Mouse (Mus musculus): ENCODE measurements around the gene Gmnn.
"Not testable (repeated sequence)": the region's sequence is repeated elsewhere in the genome, so short reads cannot be mapped to it uniquely, and the experiment has no call there.

The Gmnn gene

DNA sequence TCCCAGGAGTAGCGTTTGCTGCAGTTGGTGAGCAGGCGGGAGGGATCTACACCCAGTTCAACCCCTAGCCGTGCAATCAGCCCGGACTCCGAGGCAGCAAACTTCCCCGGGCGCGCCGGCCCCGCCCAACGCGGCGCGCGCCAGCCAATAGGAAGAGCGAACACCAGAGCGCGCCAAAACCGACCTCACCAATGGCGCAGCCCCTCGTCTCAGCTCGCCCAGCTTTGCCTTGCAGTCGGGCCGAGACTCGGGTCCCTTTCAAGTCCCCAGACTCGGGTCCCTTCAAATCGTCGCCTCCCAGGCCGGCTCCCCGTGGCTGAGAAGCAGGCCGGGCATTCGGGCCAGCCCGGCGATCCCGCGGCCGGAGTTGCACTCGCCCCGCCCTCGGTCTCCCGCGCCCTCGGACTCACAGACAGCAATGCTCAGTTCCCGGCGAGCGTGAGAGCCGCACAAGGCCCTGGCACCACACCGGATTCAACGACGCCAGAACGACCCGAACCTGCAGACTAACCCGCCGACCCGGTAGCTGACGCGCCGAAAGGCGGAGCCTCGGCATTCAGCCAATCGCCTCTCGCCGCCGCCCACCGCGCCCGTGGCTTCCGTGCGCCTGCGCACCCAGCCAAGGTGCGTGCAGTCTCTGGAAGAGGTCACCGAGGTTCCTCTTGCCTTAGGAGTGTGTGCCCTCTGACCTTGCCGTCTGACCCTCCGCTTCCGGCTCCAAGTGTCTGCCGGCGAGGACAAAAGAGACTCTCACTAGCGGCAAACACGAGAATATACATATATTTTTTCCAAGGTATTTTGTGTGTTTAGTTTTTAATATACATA lies at the start of gene Gmnn:
Gene Gmnn (minus strand): TSS at position 521 of the 825 bp plus-strand sequence.
- peak; percentile 96 for DNase-seq (ENCODE audit: low read depth, low spot score)

DNA sequence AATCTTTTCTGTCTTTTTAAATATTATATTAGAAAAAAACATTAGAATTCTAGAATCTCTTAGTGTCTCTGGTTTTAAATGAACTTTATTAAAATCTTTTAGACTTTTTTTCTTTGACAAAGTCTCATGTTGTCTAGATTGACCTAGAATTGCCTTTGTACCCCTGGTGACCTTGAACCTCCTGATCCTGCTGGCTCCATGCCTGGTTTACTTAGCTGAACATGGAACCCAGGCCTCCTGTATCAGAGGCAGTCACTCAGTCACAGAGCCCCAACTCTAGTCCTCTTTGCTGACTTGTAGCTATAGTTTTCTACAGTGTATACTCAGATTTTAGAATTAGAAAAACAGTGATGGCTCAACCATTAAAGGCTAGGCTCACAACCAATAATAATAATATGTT lies 44.4 kb upstream of the Gmnn start:
- DNase-seq (ENCODE audit: low read depth, low spot score) = no peak

DNA sequence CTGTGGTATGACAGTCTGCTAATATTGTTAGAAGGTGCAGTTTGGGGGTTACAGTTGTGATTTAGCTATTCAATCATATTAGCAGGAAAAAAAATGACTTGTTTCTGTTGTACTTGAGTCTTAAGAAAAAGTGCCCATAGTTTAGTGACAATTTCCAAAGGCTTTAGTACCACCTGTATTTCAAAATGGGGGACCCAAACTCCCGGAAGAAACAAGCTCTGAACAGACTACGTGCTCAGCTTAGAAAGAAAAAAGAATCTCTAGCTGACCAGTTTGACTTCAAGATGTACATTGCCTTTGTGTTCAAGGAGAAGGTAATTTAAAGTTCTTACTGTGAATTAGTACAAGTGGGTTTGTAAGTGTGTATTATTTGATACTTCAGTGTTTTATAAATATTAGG lies 41.5 kb upstream of the Gmnn start:
- peak; percentile 25 for DNase-seq (ENCODE audit: low read depth, low spot score)

DNA sequence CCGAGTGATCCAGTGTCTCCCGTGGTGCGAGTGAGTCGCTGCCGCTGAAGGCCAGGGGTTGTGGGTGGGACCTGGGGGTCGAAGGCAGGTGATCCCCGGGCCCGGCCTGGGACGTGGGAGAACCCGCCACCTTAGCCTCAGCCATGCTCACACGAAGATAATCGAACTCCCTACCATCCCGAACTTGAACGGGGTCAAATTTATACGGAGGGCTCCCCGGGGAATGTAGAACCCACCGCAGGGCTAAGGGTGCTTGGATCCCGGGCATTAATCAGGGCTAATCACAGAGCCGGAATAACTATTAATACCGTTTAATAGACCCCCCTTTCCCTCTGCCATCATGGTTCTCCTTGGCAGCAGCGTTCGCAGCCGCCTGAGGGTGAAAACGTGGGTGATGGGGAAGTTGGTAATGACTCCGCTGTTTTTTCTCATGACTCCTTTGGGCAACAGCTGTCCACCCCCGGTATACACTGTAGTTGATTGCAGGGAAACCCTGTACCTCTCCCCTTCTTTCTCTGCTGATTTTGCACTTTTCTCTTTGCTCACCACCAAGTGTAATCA lies 40.5 kb upstream of the Gmnn start:
- DNase-seq (ENCODE audit: low read depth, low spot score) = peak; percentile 55

DNA sequence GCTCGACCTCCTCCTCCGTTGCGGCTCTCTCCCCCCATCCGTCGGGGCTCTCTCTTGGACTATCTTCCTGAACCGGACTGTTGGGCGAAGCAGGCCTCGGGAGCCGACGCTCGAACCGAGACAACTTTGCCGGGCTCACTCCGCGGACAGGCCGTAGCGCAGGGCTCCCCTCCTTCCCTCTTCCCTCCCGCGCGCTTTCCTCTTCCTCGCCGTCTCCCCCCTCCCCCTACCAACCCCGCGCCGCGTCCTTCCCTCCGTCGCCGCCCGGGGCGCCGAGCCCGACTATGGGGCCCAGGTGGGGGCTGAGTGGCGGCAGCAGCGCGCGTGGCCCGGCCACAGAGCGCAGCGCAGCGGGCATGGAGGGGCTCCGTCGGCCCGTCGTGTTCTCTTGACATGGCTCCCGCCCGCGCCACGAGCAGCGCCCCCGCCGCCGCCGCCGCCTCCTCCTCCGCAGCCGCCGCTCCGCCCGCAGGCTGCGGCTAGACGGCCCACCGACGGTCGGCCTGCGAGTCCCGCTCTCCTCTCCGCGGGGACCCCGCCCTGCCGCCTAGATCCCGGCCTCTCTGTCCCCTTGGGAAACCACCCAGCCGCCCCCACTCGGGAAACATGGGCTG lies 39.7 kb upstream of the Gmnn start, which contains the start of gene BC005537:
Gene BC005537 (plus strand): TSS at position 350 of the 614 bp plus-strand sequence.
- peak; percentile 82 for DNase-seq (ENCODE audit: low read depth, low spot score)

DNA sequence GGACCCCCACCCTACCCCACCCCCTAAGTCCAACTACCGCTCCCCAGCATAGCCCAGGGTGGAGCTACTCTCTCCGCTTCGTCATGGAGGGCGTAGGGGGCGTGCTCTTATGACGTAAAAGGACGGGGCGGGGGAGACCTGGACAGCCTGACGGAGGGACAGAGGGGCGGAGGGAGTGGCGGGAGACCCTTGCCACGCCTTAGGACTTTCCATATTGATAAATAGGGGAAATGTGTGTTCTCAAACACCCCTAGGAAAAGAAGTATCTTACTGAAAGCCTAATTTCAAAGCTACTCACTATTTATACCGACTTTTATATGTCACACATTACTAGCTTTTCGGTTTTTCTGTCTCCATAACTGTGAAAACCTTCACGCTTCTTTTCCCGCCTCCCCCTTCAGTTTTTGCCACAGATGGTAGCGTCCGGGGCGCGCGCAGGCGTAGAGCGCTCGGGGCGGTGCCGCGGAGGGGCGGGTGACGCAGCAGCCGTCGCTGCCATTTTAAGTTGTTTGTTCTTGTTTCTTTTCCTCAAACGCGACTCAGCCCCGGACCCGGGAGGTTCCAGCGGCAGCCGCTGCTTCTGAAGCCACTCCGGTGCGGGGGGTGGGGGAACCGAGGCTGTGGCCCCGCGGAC lies 39.1 kb upstream of the Gmnn start:
- DNase-seq (ENCODE audit: low read depth, low spot score) = peak; percentile 98

DNA sequence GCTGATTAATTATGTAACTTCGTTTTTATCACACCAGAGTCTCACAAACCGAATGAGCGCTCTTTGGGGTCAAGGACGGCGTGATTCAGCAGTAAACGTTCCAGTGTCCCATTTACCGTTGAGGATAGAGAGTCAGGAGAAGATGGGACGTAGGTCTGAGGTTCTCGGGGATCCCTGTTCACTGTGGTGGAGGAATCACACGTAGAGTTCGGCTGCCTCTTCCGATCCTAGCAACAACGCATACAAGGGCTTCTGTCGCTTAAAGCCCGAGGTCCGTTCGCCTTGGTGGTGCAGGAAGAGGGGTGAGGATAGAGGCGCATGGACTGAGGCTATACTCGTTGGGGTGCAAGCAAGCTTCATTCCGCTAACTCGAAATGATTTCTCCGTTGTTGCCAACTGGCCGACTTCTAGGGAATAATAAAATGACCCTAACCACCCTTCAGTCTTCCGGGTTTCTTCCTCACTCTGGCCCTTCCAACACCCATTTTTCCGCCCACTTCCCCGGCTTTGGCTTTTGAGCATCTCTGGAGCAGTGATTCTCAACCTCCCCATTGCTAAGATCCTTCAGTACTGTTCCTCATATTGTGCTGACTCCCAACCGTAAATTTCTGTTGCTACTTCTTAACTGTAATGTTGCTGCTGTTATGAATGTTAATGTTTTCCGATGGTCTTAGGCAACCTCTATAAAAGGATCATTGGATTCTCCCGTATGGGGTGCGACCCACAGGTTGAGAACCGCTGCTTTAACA lies 38.4 kb upstream of the Gmnn start:
- DNase-seq (ENCODE audit: low read depth, low spot score) = peak; percentile 60

DNA sequence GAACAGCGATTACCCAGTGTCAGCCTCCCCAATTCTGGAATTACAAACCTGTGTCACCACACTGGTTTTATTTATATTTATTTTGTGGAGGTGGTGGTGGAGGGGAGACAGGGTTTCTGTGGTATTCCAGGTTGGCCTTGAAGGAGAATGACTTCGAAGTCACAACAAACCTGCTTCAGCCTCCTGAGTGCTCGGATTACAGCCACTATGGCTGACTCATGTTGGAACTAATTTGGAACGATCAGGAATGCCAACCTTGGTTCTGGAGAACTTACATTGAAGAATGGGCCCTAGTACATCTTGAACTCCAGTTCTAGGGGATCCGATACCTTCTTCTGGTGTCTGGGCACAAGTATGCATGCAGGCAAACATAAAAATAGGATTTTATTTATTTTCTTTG lies 37.7 kb upstream of the Gmnn start:
- no peak for DNase-seq (ENCODE audit: low read depth, low spot score)

DNA sequence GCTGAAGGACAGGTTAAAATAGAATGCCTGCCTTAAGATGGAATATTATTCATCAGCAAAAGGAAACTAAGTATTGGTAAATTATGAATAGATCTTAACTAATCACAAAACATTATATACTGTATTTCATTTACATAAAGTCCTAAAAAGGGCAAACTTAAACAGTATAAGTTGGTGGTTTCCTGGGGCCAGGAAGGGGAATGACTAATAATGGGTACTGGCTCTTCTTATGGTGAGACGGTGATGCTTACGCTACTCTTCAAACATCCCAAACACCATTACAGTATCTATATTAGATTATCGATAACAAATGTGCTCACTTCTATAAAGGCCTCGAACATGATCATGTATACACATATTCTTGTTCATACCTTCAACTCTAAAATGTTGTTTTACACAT lies 37.0 kb upstream of the Gmnn start:
- no peak for DNase-seq (ENCODE audit: low read depth, low spot score)

DNA sequence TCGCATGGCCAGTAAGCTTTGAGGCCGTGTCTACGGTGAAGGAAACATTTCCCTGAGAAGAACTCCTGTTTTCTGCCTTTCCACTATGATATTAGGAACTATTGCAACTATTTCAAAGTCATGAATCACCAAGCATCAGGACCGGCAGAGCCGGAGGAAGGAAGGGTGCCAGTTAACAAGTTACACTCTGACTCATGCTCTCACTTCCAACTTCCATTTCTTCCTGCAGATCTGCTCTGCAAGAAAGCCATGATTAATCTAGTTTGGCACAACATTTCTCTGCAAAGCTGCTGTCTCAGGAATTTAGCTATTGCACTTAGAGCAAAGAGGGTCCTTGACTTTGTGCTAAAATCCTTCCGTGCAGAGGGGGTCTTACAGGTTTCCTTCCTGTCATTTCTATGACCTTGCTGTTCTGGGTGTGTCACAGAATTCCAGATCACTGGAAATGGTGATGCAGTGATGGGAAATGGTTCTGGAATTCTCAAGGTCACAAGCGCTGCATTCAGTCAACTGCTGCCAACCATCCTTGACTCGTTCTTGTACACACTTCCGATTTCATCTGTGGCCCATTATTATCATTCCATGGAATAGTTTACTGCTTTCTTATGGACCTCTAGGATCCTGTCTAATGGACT lies 30.8 kb upstream of the Gmnn start:
- no peak for DNase-seq (ENCODE audit: low read depth, low spot score)

DNA sequence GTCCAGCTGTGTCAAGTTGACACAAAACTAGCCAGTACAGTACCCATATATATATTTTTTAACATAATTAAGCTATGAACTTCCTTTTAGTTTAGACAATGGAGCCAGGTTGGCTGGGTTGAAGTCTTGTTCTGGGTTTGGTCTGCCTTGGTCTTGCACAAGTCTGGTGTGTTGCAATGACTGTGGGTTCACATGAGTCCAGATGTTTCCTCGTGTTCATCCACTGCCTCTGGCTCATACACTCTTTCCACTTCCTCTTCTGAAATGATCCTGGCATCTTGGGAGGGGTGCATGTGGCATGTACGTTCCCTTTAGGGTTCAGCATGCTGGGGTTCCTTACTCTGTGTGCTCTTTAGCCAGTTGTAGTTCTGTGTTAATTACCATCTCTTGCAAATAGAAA lies 29.6 kb upstream of the Gmnn start:
- DNase-seq (ENCODE audit: low read depth, low spot score) = no peak

DNA sequence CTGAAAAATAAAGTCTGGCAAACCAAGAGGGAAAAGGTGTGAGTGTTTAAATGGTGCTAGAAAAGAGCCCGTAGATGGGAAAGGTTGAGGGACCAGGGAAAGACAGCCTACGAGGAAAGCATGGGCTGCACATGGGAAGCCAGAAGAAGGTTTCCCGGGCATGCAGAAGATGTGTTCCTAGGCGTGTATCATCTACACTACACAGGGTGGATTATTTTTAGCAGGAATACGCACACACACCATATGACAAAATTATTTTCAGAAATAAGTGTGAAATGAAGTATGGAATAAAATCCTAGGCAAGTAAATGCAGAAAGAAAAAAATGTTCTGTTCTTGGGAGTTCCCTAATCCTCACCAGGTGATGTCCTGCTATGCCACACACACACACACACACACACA lies 25.8 kb upstream of the Gmnn start:
- DNase-seq (ENCODE audit: low read depth, low spot score) = no peak

DNA sequence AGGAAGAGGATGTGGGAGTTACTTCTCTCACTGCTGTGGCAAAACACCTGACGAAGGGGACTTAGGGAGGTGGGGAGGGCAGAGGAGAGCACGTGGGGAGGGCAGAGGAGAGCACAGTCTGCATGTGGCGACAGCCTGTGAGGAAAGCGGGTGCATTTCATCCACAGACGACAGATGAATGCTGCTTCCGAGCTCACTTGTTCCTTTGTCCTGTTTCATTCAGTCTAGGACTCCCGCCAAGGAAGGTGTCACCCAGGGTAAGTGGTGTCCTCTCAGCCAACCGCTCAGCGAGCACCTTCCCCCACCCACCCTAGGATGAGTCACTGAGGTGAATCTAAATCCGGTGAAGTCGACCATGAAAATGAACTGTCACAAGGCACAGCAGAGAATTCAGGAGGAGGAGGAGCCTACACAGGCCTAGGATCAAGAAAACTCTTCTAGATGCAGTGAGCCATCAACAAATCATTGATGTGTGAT lies 24.3 kb upstream of the Gmnn start:
- DNase-seq (ENCODE audit: low read depth, low spot score) = peak; percentile 83

DNA sequence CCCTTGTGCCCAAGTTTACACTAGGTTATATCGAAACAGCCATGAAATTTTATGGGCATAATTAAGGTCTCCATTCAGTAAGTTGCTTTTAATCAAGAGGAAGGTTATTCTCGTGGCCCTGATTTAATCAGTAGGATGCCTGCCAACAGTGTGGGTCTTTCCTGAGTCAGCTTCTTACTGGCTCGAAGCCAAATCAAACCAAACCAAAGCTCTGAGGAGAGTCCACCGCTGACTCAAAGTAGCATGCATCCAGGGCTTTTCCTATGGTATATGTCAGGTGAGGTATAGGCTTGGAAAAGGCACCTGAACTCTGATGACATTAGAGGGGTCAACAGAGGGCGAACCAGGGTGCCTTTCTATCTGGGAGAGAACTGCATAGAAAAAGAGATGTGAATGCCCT lies 20.2 kb upstream of the Gmnn start:
- no peak for DNase-seq (ENCODE audit: low read depth, low spot score)

DNA sequence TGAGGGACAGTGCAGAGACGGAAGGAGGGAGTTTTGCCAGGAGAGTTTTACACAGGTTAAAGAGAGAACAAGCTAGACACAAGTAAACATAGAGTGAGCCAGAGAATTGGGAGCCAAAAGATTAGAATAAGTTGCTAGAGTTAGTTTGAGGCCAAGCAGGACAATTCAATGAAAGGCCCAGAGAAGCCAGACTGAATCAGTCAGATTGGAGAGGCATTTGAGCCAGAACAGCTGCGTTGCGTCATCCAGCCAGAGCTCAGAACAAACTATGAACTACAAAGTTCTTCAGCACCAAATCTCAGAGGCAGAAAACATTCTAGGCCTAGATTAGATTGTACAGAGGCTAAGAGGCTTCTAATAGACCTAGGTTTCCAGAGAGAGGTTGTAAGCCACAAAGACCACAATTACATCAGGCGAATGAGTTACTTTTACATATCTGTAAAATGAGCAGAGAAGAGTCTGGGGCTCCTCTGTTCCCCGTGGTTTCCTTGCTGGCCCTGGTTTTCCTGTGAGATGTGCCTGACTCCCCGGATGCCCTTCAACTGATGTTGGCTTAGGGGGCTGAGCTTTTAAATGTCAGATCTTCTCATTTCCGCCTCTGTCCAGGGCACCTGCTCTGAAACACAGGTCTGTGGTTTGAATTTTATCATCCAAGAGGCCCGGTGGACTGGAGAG lies 17.1 kb upstream of the Gmnn start:
- peak; percentile 57 for DNase-seq (ENCODE audit: low read depth, low spot score)

DNA sequence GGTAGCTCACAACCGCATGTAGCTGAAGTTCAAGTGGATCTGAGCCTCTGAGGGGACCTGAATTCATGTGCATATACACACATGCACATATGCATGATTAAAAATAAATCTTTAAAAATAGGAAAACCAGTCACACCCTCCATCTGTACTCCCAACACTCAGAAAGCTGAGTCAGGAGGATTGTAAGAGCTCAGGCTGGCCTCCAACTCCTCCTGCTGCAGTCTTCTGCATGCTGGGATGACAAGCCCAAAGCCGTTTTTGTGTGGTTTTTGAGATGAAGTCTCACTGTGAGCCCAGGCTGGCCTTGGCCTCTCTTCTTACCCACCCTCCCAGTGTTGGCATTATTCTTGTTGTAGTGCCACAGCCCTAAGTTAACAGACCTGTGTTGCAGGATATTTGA lies 16.3 kb upstream of the Gmnn start:
- DNase-seq (ENCODE audit: low read depth, low spot score) = no peak

DNA sequence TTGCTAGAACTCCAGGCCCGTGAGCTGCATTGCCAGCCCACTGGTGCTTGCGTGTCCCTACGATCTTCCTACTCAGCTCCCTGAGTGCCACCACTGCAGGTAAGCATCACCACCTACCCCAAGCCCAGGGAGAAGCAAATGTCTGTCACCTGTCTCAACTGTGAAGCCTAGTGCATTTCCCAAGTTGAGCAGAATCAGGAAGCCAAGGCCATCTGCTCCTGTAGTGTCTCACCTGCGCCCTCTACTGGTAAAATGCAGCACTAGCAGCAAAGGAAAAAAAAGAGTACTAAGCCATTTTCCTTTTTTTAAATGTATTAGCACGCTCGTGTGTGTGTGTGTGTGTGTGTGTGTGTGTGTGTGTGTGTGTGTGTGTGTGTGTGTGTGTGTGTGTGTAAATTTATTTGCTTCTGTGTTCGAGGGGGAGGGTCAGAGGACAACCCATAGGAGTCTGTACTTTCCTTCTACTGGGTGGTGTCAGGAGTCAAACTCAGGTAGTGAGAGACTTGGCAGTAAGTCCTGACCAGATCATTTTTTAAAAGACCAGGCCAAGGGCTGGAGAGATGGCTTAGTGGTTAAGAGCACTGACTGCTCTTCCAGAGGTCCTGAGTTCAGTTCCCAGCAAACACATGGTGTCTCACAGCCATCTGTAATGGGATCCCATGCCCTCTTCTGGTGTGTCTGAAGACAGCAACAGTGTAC lies 14.6 kb upstream of the Gmnn start:
- peak; percentile 88 for DNase-seq (ENCODE audit: low read depth, low spot score)

DNA sequence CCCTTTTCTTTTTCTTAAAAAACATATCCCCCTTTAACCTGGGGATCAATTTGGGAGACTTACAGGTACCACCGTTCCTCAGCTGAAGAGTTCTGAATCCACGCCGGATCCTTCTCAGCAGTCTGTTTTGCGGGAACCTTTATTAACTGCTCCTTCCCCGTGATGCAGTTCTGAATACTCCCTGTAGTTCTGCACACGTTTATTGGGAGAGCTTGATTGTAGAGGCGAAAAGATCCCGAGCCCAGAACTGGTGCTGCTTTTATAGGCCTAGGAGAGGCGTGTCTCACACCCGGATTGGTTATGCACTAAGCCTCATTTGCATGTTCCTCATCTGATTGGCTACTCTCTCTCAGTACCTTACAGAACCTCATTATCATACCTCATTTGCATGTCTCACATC lies 9.8 kb upstream of the Gmnn start:
- DNase-seq (ENCODE audit: low read depth, low spot score) = not testable (repeated sequence)

DNA sequence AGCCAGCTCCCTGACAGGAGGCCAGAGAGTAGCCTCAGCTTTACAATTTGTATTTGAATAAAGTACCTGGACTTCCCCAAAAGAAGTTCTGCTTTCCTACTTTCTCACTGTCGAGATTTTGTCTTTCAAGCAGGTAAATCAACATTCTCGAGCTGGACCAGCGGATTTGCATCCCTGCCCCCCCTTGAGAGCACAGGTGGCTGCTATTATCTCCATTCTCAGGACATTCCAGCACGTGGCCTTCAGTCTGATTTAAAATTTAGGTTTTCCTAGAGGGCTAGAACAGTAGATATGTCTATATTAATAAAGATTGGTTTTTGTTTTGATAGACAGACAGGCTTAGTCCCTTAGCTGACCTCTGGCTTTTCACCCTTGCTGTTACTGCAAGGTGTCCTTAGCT lies 6.1 kb upstream of the Gmnn start:
- not testable (repeated sequence) for DNase-seq (ENCODE audit: low read depth, low spot score)

DNA sequence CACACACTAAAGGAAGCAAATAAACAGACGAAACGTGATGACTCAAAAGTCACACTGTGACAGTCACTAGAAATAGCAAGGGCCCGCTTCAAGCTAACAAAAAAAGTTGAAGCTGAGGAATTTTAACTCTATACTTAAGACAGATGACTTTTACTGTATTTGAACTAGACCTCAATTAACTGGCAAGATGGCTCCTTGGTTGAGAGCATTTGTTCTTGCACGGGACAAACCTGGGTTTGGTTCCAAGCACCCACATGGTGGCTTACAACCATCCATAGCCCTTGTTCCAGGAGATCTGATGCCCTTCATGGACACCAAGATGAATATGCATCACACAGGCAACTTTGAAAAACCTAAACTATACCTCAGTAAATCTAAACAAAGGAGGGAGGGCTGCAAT lies 531 bp upstream of the Gmnn start:
- no peak for DNase-seq (ENCODE audit: low read depth, low spot score)
